Mouse (Mus musculus) heart, embryonic 11.5 days (tissue): ENCODE results near the gene Gm17087. TPM values are rescaled to one million over a fixed set of nuclear protein-coding genes. Genes with fewer than 3 reads are reported as not detected.

Source experiments
- ATAC-seq: fragments of 200-750 bp; cut with Nextera tagmentation; replicated peaks from 2 replicates; pipeline ENCODE4 v1.8.0; 2017; ENCODE audit warnings: moderate library complexity; ENCODE audit not compliant: insufficient number of reproducible peaks, low FRiP score, low TSS enrichment
- H3K27ac ChIP-seq: fragments of 300-500 bp; sonication (generic); 2 replicates; pipeline ENCODE4 v1.5.1; 2014; ENCODE audit warnings: mild to moderate bottlenecking, low read depth, low read length
- H3K27me3 ChIP-seq: fragments of 300-500 bp; sonication (generic); 2 replicates; pipeline ENCODE4 v1.6.1; 2014; ENCODE audit warnings: mild to moderate bottlenecking, low read length, mixed read lengths; ENCODE audit not compliant: control insufficient read depth, insufficient read depth
- H3K36me3 ChIP-seq: fragments of 300-500 bp; sonication (generic); 2 replicates; pipeline ENCODE4 v1.6.1; 2014; ENCODE audit warnings: mild to moderate bottlenecking, low read length, moderate library complexity, mixed read lengths; ENCODE audit not compliant: control insufficient read depth, insufficient read depth
- H3K4me1 ChIP-seq: fragments of 300-500 bp; sonication (generic); 2 replicates; pipeline ENCODE4 v1.6.1; 2014; ENCODE audit warnings: low read length; ENCODE audit not compliant: control insufficient read depth, insufficient read depth
- H3K4me2 ChIP-seq: fragments of 300-500 bp; sonication (generic); 2 replicates; pipeline ENCODE4 v1.6.1; 2014; ENCODE audit warnings: mild to moderate bottlenecking, moderate library complexity
- H3K4me3 ChIP-seq: fragments of 300-500 bp; sonication (generic); 2 replicates; pipeline ENCODE4 v1.5.1; 2014; ENCODE audit warnings: low read depth, low read length
- H3K9ac ChIP-seq: fragments of 300-500 bp; sonication (generic); 2 replicates; pipeline ENCODE4 v1.6.1; 2014; ENCODE audit warnings: mild to moderate bottlenecking, low read depth, low read length, moderate library complexity
- H3K9me3 ChIP-seq: fragments of 300-500 bp; sonication (generic); replicated peaks from 2 replicates; pipeline ENCODE4 v1.6.1; 2016; ENCODE audit warnings: low read length; ENCODE audit not compliant: control insufficient read depth
- WGBS: fragments of 180-500 bp; shearing (Covaris S2); extraction: QIAGEN DNeasy Blood & Tissue Kit; methylation state at CpG from one replicate; pipeline ENCODE4 v1.1.7; 2014; ENCODE audit not compliant: insufficient replicate concordance; 5-methylcytosine and 5-hydroxymethylcytosine counted together
- polyA plus RNA-seq: library from polyadenylated mRNA; unstranded; fragments of >200 nt; fragmentation: Nextera tagmentation; extraction: Ambion mirVana; gene quantifications from 2 replicates; pipeline ENCODE4 v1.2.1, GENCODE M21; 2014

Gene Gm17087
- polyA plus RNA-seq, 1 experiment from 2014 or later: not detected

DNA sequence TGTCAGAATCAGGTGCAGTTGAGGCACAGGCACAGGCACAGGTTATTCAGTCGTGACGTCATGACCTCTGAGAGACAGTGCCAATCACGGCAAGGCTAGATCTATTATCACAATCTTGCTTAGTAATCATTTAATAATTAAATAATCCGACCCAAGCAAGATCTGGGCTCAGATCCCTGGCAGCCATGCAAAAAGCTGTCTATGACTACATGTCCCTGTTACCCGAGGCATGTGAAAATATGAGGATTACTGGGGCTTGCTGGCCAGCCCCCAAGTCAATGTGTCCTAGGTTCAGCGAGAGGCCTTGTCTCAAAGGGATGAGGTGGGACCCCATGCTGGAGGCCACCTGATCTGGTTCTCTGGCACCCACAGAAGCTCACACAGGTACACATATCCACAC, 30.2 kb downstream of the Gm17087 start:
- WGBS: 72% methylated on average over 6 of the region's 6 CpGs

GRCm38 (mm10) chr17:8533828-8534227, 32.9 kb downstream of the Gm17087 start:
- Histone ChIP-seq H3K4me3 (no peak overlapping the region), H3K9me3 (no peaks in the 10 kb centered on the region), H3K9ac (no peak overlapping the region), H3K4me1 (no peaks in the 10 kb centered on the region), H3K27me3 (peaks cover 4% of the 10 kb centered on the region; the same call in 1 of the 2 replicates), H3K36me3 (no peaks in the 10 kb centered on the region), H3K4me2 (no peak overlapping the region), H3K27ac (no peak overlapping the region)
- 45% methylated on average over 3 of the region's 3 CpGs for WGBS
- ATAC-seq: no peak

More for the DNA sequence above, 30.2 kb downstream of the Gm17087 start:
- no peak for ATAC-seq
- no peak overlapping the region for H3K4me2 ChIP-seq
- H3K27me3 ChIP-seq: peaks cover under 1% of the 10 kb centered on the region; the same call in 1 of the 2 replicates
- no peaks in the 10 kb centered on the region for H3K9me3 ChIP-seq
- no peak overlapping the region for H3K4me3 ChIP-seq
- H3K36me3 ChIP-seq: no peaks in the 10 kb centered on the region
- no peak overlapping the region for H3K27ac ChIP-seq
- H3K9ac ChIP-seq: no peak overlapping the region
- H3K4me1 ChIP-seq: no peaks in the 10 kb centered on the region

DNA sequence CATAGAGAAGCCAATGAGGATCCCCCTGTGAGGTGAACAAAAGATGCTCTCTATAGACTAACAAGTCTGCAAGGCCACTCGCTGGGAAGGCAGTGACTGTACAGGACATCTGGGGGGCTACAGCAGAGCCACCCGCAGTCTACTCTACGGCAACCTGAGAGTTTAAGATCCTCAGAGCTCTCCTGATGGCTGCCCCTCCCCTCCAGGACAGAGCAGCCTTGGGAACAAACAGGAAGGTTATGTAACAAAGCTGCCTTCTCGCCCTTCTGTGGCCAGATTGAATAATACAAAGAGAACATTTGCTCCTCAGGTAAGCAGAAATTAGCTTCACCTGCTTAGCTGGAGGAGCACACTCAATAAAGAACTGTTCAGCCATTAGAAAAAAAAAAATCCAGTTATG, 34.1 kb downstream of the Gm17087 start:
- Histone ChIP-seq H3K27me3 (peaks cover 10% of the 10 kb centered on the region), H3K27ac (no peak overlapping the region), H3K9ac (no peak overlapping the region), H3K9me3 (no peaks in the 10 kb centered on the region), H3K36me3 (no peaks in the 10 kb centered on the region), H3K4me2 (no peak overlapping the region), H3K4me1 (no peaks in the 10 kb centered on the region), H3K4me3 (no peak overlapping the region)
- no peak for ATAC-seq
- whole genome bisulfite sequencing: 58% methylated on average over 4 of the region's 4 CpGs

GRCm38 (mm10) chr17:8528641-8529040, 38.1 kb downstream of the Gm17087 start:
- H3K4me3 ChIP-seq: no peak overlapping the region
- no peaks in the 10 kb centered on the region for H3K36me3 ChIP-seq
- WGBS: 64% methylated on average over 3 of the region's 3 CpGs
- no peak overlapping the region for H3K4me2 ChIP-seq
- H3K9ac ChIP-seq: no peak overlapping the region
- H3K4me1 ChIP-seq: peaks cover 19% of the 10 kb centered on the region
- H3K27me3 ChIP-seq: peaks cover 38% of the 10 kb centered on the region
- no peak overlapping the region for H3K27ac ChIP-seq
- no peak for ATAC-seq
- H3K9me3 ChIP-seq: no peaks in the 10 kb centered on the region

GRCm38 (mm10) chr17:8526815-8527261, 39.9 kb downstream of the Gm17087 start:
- no peak for ATAC-seq
- no peaks in the 10 kb centered on the region for H3K36me3 ChIP-seq
- H3K9ac ChIP-seq: no peak overlapping the region
- WGBS: 17% methylated on average over 9 of the region's 9 CpGs
- no peak overlapping the region for H3K4me3 ChIP-seq
- H3K27me3 ChIP-seq: peaks cover 50% of the 10 kb centered on the region
- no peak overlapping the region for H3K27ac ChIP-seq
- H3K9me3 ChIP-seq: no peaks in the 10 kb centered on the region
- H3K4me2 ChIP-seq: no peak overlapping the region
- peaks cover 19% of the 10 kb centered on the region for H3K4me1 ChIP-seq

DNA sequence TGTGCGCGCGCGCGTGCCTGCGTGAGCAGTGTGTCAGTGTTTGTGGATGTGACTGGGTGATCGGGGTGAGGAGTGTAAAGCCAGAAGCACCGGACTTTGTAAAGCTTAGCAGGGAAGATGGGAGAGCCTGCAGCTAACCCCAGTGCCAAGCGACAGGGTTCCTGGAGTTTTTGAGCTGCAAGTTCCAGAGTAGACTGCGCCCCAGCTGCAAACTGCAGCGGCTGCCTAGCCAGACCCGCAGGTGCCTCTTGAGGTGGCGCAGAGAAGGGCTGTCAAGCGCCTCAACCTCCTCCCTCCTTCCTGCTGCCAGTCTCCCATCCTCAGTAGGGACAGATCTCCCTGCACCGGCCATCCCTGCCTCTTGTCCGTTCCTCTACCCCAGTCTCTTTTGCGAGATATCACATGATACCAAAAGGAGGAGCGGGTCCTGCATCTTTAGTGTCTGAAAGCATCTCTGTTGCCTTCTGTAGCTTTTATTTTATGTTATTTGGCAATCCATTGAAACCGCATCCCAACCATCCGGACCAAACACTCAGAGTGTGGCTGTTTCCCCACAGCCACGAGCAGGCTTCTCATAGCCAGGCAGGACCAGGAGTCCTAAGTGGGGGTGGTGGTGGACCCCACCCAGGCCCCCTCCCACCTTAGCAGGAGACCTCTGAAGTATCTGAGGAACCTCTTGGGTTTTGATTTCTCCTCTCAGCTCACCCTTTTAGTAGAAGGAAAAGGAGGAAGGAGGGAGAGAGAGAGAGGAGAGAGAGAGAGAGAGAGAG, 40.6 kb downstream of the Gm17087 start:
- Histone ChIP-seq H3K27ac (no peak overlapping the region), H3K27me3 (peaks cover 48% of the 10 kb centered on the region), H3K9ac (no peak overlapping the region), H3K36me3 (no peaks in the 10 kb centered on the region), H3K4me3 (peak overlapping the region; percentile 56), H3K4me2 (peak overlapping the region; percentile 90), H3K4me1 (peaks cover 19% of the 10 kb centered on the region), H3K9me3 (no peaks in the 10 kb centered on the region)
- ATAC-seq: no peak
- WGBS: 8% methylated on average over 21 of the region's 21 CpGs

DNA sequence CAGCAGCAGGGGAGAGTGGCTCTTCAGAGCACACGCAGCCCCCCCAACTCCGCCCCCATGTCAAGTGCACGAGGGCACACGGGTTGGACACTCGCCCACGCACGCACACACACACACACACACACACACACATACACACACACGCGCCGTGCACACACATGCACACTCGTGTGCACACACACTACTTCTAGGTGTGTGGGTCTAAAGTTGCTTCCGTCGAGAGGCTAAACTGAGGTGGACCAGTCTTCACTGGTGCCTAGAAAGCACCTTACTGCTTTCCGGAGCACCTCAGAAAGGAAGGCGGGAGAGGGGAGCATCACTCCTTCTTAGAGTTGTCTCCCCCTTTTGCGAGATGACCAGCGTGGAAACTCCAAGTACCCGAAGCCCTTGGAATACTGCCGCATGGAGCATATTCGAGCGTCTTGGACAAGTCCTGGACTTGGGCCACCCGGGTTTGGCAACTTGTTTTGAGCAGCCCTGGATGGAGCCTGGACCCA, 41.5 kb downstream of the Gm17087 start, which contains the start of gene Pde10a:
TSS of gene Pde10a (plus strand) at position 148 of the 497 bp plus-strand sequence.
- H3K9me3 ChIP-seq: no peaks in the 10 kb centered on the region
- peak within 1 kb of the TSS; percentile 61 for H3K9ac ChIP-seq
- no peak for ATAC-seq
- WGBS: 3% methylated on average over 22 of the region's 22 CpGs
- 0 out of 2 replicates have a peak within 1 kb of the TSS, but pooled peaks have one; percentile 10 for H3K27ac ChIP-seq
- no peaks in the 10 kb centered on the region for H3K36me3 ChIP-seq
- H3K4me3 ChIP-seq: peak within 1 kb of the TSS; percentile 56
- H3K4me2 ChIP-seq: peak within 1 kb of the TSS; percentile 90
- H3K4me1 ChIP-seq: peaks cover 19% of the 10 kb centered on the region
- H3K27me3 ChIP-seq: peaks cover 48% of the 10 kb centered on the region

DNA sequence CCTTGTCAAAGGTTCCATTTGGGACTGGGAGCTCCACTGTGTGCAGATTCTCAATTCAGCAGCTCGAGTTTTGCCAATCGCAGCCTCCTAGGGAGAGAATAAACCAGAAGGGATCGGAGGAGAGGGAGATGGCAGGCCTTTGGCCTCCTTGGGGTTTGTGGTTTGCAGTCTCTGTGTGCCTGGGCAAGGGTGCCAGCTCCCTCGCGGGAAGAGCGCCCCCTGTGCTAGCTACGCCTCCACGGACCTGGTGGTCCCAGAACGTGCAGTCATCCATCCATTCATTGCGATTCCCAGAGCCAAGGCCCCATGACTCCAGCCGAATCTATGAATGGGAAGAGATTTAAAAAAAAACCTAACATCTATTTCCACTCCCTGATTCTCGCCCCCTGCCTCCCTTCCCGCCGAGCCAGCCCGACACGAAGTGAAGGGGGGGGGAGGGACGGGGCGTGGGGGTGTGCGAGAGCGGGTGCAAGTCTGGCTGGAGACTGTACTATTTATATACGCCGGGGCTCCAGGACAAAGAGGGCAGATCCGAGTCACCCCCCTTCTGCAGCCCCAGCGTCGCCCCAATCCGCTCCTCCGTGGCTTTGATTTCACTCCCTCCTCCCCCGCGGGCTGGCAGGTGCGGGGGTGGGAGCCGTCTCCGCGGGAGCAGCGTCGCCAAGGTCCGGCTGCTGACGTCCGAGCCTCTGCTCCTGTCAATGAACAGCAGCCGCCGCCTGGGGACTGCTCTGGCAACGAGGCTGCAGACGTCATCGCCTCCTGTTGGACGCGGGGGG, 42.2 kb downstream of the Gm17087 start:
- Histone ChIP-seq H3K36me3 (no peaks in the 10 kb centered on the region), H3K27ac (0 out of 2 replicates have a peak overlapping the region, but pooled peaks have one; percentile 10), H3K4me3 (peak overlapping the region; percentile 56), H3K4me1 (peaks cover 19% of the 10 kb centered on the region), H3K4me2 (peak overlapping the region; percentile 90), H3K9ac (peak overlapping the region; percentile 61; the same call in 1 of the 2 replicates), H3K27me3 (peaks cover 48% of the 10 kb centered on the region), H3K9me3 (no peaks in the 10 kb centered on the region)
- WGBS: 2% methylated on average over 32 of the region's 45 CpGs
- ATAC-seq: peak; percentile 75
